Mouse (Mus musculus) heart, embryonic 11.5 days (tissue): Measurements from ENCODE around the gene Iffo1. TPM values are rescaled to one million over a fixed set of nuclear protein-coding genes. Genes with fewer than 3 reads are reported as not detected.

ENCODE experiments used
- ATAC-seq: fragments of 200-750 bp; cut with Nextera tagmentation; replicated peaks from 2 replicates; pipeline ENCODE4 v1.8.0; 2017; ENCODE audit warnings: moderate library complexity; ENCODE audit not compliant: insufficient number of reproducible peaks, low FRiP score, low TSS enrichment
- H3K27ac ChIP-seq: fragments of 300-500 bp; sonication (generic); 2 replicates; pipeline ENCODE4 v1.5.1; 2014; ENCODE audit warnings: mild to moderate bottlenecking, low read depth, low read length
- H3K27me3 ChIP-seq: fragments of 300-500 bp; sonication (generic); 2 replicates; pipeline ENCODE4 v1.6.1; 2014; ENCODE audit warnings: mild to moderate bottlenecking, low read length, mixed read lengths; ENCODE audit not compliant: control insufficient read depth, insufficient read depth
- H3K36me3 ChIP-seq: fragments of 300-500 bp; sonication (generic); 2 replicates; pipeline ENCODE4 v1.6.1; 2014; ENCODE audit warnings: mild to moderate bottlenecking, low read length, moderate library complexity, mixed read lengths; ENCODE audit not compliant: control insufficient read depth, insufficient read depth
- H3K4me1 ChIP-seq: fragments of 300-500 bp; sonication (generic); 2 replicates; pipeline ENCODE4 v1.6.1; 2014; ENCODE audit warnings: low read length; ENCODE audit not compliant: control insufficient read depth, insufficient read depth
- H3K4me2 ChIP-seq: fragments of 300-500 bp; sonication (generic); 2 replicates; pipeline ENCODE4 v1.6.1; 2014; ENCODE audit warnings: mild to moderate bottlenecking, moderate library complexity
- H3K4me3 ChIP-seq: fragments of 300-500 bp; sonication (generic); 2 replicates; pipeline ENCODE4 v1.5.1; 2014; ENCODE audit warnings: low read depth, low read length
- H3K9ac ChIP-seq: fragments of 300-500 bp; sonication (generic); 2 replicates; pipeline ENCODE4 v1.6.1; 2014; ENCODE audit warnings: mild to moderate bottlenecking, low read depth, low read length, moderate library complexity
- H3K9me3 ChIP-seq: fragments of 300-500 bp; sonication (generic); replicated peaks from 2 replicates; pipeline ENCODE4 v1.6.1; 2016; ENCODE audit warnings: low read length; ENCODE audit not compliant: control insufficient read depth
- WGBS: fragments of 180-500 bp; shearing (Covaris S2); extraction: QIAGEN DNeasy Blood & Tissue Kit; methylation state at CpG from one replicate; pipeline ENCODE4 v1.1.7; 2014; ENCODE audit not compliant: insufficient replicate concordance; 5-methylcytosine and 5-hydroxymethylcytosine counted together
- polyA plus RNA-seq: library from polyadenylated mRNA; unstranded; fragments of >200 nt; fragmentation: Nextera tagmentation; extraction: Ambion mirVana; gene quantifications from 2 replicates; pipeline ENCODE4 v1.2.1, GENCODE M21; 2014

Iffo1 gene
- polyA plus RNA-seq, 1 experiment from 2014 or later: 6.7 TPM

GRCm38 (mm10) chr6:125101444-125101843 lies 43.6 kb upstream of the Iffo1 start:
- ATAC-seq: no peak
- no peak overlapping the region for H3K4me2 ChIP-seq
- WGBS: 69% methylated on average over 9 of the region's 9 CpGs
- H3K4me3 ChIP-seq: no peak overlapping the region
- no peaks in the 10 kb centered on the region for H3K27me3 ChIP-seq
- H3K4me1 ChIP-seq: peaks cover 31% of the 10 kb centered on the region
- H3K27ac ChIP-seq: no peak overlapping the region; the same call in 1 of the 2 replicates
- H3K36me3 ChIP-seq: peaks cover 50% of the 10 kb centered on the region
- no peaks in the 10 kb centered on the region for H3K9me3 ChIP-seq
- no peak overlapping the region for H3K9ac ChIP-seq

- Histone ChIP-seq H3K27ac (no peak overlapping the region), H3K4me2 (no peak overlapping the region; the same call in 1 of the 2 replicates)
- 0 out of 2 replicates have a peak, but pooled peaks have one; percentile 66 for ATAC-seq
Observed at GRCm38 (mm10) chr6:125104223-125104622, 40.8 kb upstream of the Iffo1 start.

GRCm38 (mm10) chr6:125107705-125108104 lies 37.3 kb upstream of the Iffo1 start:
- 91% methylated on average over 2 of the region's 2 CpGs for WGBS
- no peak for ATAC-seq
- no peak overlapping the region for H3K9ac ChIP-seq

More at GRCm38 (mm10) chr6:125104223-125104622, 40.8 kb upstream of the Iffo1 start:
- no peak overlapping the region for H3K4me3 ChIP-seq
- 52% methylated on average over 4 of the region's 4 CpGs for WGBS
- no peak overlapping the region for H3K9ac ChIP-seq
- H3K4me1 ChIP-seq: peaks cover 12% of the 10 kb centered on the region
- H3K9me3 ChIP-seq: no peaks in the 10 kb centered on the region
- H3K27me3 ChIP-seq: no peaks in the 10 kb centered on the region
- peaks cover 78% of the 10 kb centered on the region for H3K36me3 ChIP-seq

GRCm38 (mm10) chr6:125109371-125109770 lies 35.7 kb upstream of the Iffo1 start:
- H3K36me3 ChIP-seq: peaks cover 95% of the 10 kb centered on the region
- no peak overlapping the region for H3K4me3 ChIP-seq
- WGBS: 87% methylated on average over 14 of the region's 14 CpGs

More at GRCm38 (mm10) chr6:125107705-125108104, 37.3 kb upstream of the Iffo1 start:
- Histone ChIP-seq H3K4me1 (no peaks in the 10 kb centered on the region), H3K27ac (no peak overlapping the region), H3K4me3 (no peak overlapping the region), H3K36me3 (peaks cover 88% of the 10 kb centered on the region), H3K27me3 (no peaks in the 10 kb centered on the region), H3K9me3 (no peaks in the 10 kb centered on the region), H3K4me2 (no peak overlapping the region)

GRCm38 (mm10) chr6:125110927-125111326 lies 34.1 kb upstream of the Iffo1 start:
- H3K4me1 ChIP-seq: no peaks in the 10 kb centered on the region
- no peak overlapping the region for H3K4me2 ChIP-seq
- no peak overlapping the region for H3K9ac ChIP-seq
- H3K27me3 ChIP-seq: no peaks in the 10 kb centered on the region
- H3K9me3 ChIP-seq: no peaks in the 10 kb centered on the region
- 91% methylated on average over 7 of the region's 7 CpGs for WGBS
- no peak overlapping the region for H3K27ac ChIP-seq
- peaks cover 92% of the 10 kb centered on the region for H3K36me3 ChIP-seq
- no peak overlapping the region for H3K4me3 ChIP-seq
- no peak for ATAC-seq

More at GRCm38 (mm10) chr6:125109371-125109770, 35.7 kb upstream of the Iffo1 start:
- H3K4me1 ChIP-seq: no peaks in the 10 kb centered on the region
- H3K9me3 ChIP-seq: no peaks in the 10 kb centered on the region
- no peak overlapping the region for H3K9ac ChIP-seq
- H3K4me2 ChIP-seq: no peak overlapping the region
- H3K27ac ChIP-seq: no peak overlapping the region
- ATAC-seq: no peak
- H3K27me3 ChIP-seq: no peaks in the 10 kb centered on the region

- H3K4me2 ChIP-seq: no peak overlapping the region
- H3K4me1 ChIP-seq: no peaks in the 10 kb centered on the region
- no peaks in the 10 kb centered on the region for H3K27me3 ChIP-seq
- WGBS: 91% methylated on average over 11 of the region's 11 CpGs
- no peak for ATAC-seq
- no peak overlapping the region for H3K4me3 ChIP-seq
- no peak overlapping the region for H3K9ac ChIP-seq
- H3K9me3 ChIP-seq: no peaks in the 10 kb centered on the region
- H3K27ac ChIP-seq: no peak overlapping the region
- H3K36me3 ChIP-seq: peaks cover 86% of the 10 kb centered on the region
Observed at GRCm38 (mm10) chr6:125112553-125112952, 32.5 kb upstream of the Iffo1 start.

- Histone ChIP-seq H3K9ac (no peak overlapping the region), H3K27me3 (no peaks in the 10 kb centered on the region), H3K4me1 (no peaks in the 10 kb centered on the region), H3K4me3 (no peak overlapping the region), H3K27ac (no peak overlapping the region), H3K4me2 (no peak overlapping the region), H3K9me3 (no peaks in the 10 kb centered on the region), H3K36me3 (peaks cover 81% of the 10 kb centered on the region)
- ATAC-seq: no peak
- 94% methylated on average over 8 of the region's 8 CpGs for WGBS
Observed at GRCm38 (mm10) chr6:125119387-125119786, 25.7 kb upstream of the Iffo1 start.

GRCm38 (mm10) chr6:125128724-125129123 lies 16.3 kb upstream of the Iffo1 start:
- H3K27ac ChIP-seq: no peak overlapping the region
- H3K4me1 ChIP-seq: no peaks in the 10 kb centered on the region; the same call in 1 of the 2 replicates
- 88% methylated on average over 12 of the region's 12 CpGs for WGBS
- no peak overlapping the region for H3K4me3 ChIP-seq
- H3K4me2 ChIP-seq: no peak overlapping the region
- ATAC-seq: no peak
- no peaks in the 10 kb centered on the region for H3K9me3 ChIP-seq
- peaks cover 39% of the 10 kb centered on the region for H3K36me3 ChIP-seq
- no peaks in the 10 kb centered on the region for H3K27me3 ChIP-seq
- no peak overlapping the region for H3K9ac ChIP-seq

GRCm38 (mm10) chr6:125129710-125130402 lies 15.2 kb upstream of the Iffo1 start:
- H3K9me3 ChIP-seq: no peaks in the 10 kb centered on the region
- no peak overlapping the region for H3K4me2 ChIP-seq
- H3K36me3 ChIP-seq: peaks cover 40% of the 10 kb centered on the region
- no peaks in the 10 kb centered on the region; the same call in 1 of the 2 replicates for H3K4me1 ChIP-seq
- no peak overlapping the region for H3K4me3 ChIP-seq
- no peak overlapping the region for H3K9ac ChIP-seq
- no peak overlapping the region for H3K27ac ChIP-seq
- ATAC-seq: no peak
- WGBS: 86% methylated on average over 20 of the region's 20 CpGs
- H3K27me3 ChIP-seq: no peaks in the 10 kb centered on the region
